Mouse (Mus musculus) midbrain, embryonic 10.5 days (tissue): ENCODE measurements around the gene Lmbr1. TPM values are rescaled to one million over a fixed set of nuclear protein-coding genes. Genes with fewer than 3 reads are reported as not detected.

Experiments
- DNase-seq: peaks from one replicate; pipeline ENCODE4 v3.0.0-alpha.2; 2017; ENCODE audit warnings: low spot score
- H3K27ac ChIP-seq: fragments of 300-500 bp; sonication (generic); replicated peaks from 2 replicates; pipeline ENCODE4 v1.5.1; 2016; ENCODE audit warnings: mild to moderate bottlenecking
- H3K27me3 ChIP-seq: fragments of 300-500 bp; sonication (generic); 2 replicates; pipeline ENCODE4 v1.6.1; 2016; ENCODE audit warnings: low read depth, mild to moderate bottlenecking; ENCODE audit not compliant: poor library complexity, severe bottlenecking
- H3K36me3 ChIP-seq: fragments of 300-500 bp; sonication (generic); 2 replicates; pipeline ENCODE4 v1.6.1; 2016; ENCODE audit warnings: mild to moderate bottlenecking, moderate library complexity
- H3K4me1 ChIP-seq: fragments of 300-500 bp; sonication (generic); 2 replicates; pipeline ENCODE4 v1.6.1; 2016
- H3K4me3 ChIP-seq: fragments of 300-500 bp; sonication (generic); 2 replicates; pipeline ENCODE4 v1.5.1; 2016; ENCODE audit warnings: mild to moderate bottlenecking, moderate library complexity
- H3K9me3 ChIP-seq: fragments of 300-500 bp; sonication (generic); replicated peaks from 2 replicates; pipeline ENCODE4 v1.6.1; 2016; ENCODE audit warnings: mild to moderate bottlenecking
- WGBS: fragments of 180-500 bp; shearing (Covaris S2); methylation state at CpG from one replicate; pipeline ENCODE4 v1.1.7; 2016; 5-methylcytosine and 5-hydroxymethylcytosine counted together
- polyA plus RNA-seq: library from polyadenylated mRNA; unstranded; fragments of >200 nt; fragmentation: Nextera tagmentation; extraction: Ambion mirVana; gene quantifications from 2 replicates; pipeline ENCODE4 v1.2.1, GENCODE M21; 2016

The Lmbr1 gene
- polyA plus RNA-seq, 1 experiment from 2014 or later, result 9.8 TPM

DNA sequence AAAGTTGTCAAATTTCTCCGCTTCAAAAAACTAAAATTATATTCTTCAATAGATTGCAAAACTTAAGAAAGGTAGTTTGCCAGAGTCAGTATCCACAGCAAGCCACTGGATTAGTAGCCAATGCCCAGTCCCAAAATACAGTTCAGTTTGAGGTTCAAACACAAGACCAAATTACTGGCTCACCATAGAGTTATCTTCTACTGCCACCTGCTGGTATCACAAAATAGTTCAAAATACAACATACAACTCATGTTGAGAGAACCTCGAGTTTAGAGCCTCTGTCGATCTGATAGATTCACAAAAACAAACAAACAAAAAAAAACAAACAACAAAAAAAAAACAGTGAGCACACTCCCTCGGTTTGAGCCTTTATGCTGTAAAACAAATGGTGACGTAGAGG is 42.4 kb downstream of the Lmbr1 start:
- 62% methylated on average over 5 of the region's 5 CpGs for WGBS
- no peak overlapping the region for H3K4me3 ChIP-seq
- no peaks in the 10 kb centered on the region for H3K4me1 ChIP-seq
- no peaks in the 10 kb centered on the region for H3K9me3 ChIP-seq
- H3K27ac ChIP-seq, result no peak overlapping the region
- no peaks in the 10 kb centered on the region for H3K36me3 ChIP-seq
- no peaks in the 10 kb centered on the region for H3K27me3 ChIP-seq
- DNase-seq, result no peak

DNA sequence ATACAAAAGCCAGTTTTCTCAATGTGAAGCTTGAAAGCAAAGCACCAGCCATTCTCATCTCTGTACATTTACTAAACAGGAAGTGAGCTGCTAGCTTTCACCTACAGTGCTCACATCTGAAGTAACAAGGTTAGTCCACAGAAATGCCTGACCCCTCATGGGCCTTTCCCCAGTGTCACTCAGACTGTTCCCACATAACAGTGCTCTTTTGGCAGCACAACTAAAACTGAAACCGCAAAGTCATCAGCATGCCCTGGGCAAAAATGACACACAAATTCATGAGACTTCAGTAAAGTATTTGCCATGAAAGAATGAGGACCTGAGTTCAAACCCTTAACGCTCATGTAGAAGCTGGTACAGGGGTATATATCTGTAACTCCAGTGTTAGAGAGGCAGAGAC is 55.7 kb downstream of the Lmbr1 start:
- no peak overlapping the region for H3K27ac ChIP-seq
- no peaks in the 10 kb centered on the region for H3K9me3 ChIP-seq
- no peaks in the 10 kb centered on the region for H3K36me3 ChIP-seq
- H3K4me1 ChIP-seq, result no peaks in the 10 kb centered on the region
- no peaks in the 10 kb centered on the region for H3K27me3 ChIP-seq
- no peak for DNase-seq
- no peak overlapping the region for H3K4me3 ChIP-seq
- 94% methylated on average over 2 of the region's 2 CpGs for WGBS

DNA sequence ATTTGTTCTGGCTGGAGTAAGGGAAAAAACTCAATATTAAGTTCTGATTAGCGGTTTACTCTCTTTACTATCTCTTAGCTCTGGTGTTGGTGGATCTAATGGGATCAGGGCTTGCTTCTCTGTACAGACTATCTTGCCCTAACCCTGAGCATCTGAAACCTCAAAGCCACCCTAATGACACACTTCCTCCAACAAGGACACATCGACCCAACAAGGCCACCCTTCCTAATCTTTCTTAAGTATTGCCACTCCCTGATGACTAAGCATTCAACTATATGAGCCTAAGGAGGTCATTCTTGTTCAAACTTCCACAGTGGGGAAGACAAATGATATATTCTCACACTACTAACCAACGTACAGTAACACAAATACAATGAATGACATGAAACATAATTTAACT is 69.0 kb downstream of the Lmbr1 start:
- H3K4me1 ChIP-seq, result no peaks in the 10 kb centered on the region
- no peak overlapping the region for H3K27ac ChIP-seq
- H3K36me3 ChIP-seq, result peaks cover 6% of the 10 kb centered on the region; the same call in 1 of the 2 replicates
- no peak overlapping the region for H3K4me3 ChIP-seq
- H3K27me3 ChIP-seq, result no peaks in the 10 kb centered on the region
- no peak for DNase-seq
- H3K9me3 ChIP-seq, result no peaks in the 10 kb centered on the region; the same call in 1 of the 2 replicates
- WGBS, result 86% methylated on average over 3 of the region's 3 CpGs

DNA sequence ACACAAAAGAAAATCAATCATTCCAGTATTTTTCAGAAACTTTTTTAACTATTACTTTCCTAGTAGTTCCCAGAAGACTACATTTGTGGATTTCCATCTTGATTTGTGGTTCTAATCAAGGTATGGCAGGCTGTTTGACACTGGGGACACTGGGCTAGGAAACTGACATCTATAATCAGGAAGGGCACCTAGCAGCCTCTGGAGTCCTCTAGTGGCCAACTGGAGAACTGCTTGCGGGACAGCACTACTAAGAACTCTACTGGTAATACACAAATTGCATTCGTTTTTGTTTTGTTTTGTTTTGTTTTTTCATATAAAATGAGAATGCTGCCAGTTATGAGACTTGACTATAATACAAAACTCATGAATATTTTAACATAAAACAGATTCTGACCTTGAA is 85.0 kb downstream of the Lmbr1 start:
- no peaks in the 10 kb centered on the region for H3K4me1 ChIP-seq
- no peak overlapping the region for H3K4me3 ChIP-seq
- no peaks in the 10 kb centered on the region for H3K27me3 ChIP-seq
- WGBS, result 25% methylated on average over 2 of the region's 2 CpGs
- H3K36me3 ChIP-seq, result no peaks in the 10 kb centered on the region; the same call in 1 of the 2 replicates
- peak; percentile 56 for DNase-seq
- no peak overlapping the region for H3K27ac ChIP-seq
- H3K9me3 ChIP-seq, result no peaks in the 10 kb centered on the region

DNA sequence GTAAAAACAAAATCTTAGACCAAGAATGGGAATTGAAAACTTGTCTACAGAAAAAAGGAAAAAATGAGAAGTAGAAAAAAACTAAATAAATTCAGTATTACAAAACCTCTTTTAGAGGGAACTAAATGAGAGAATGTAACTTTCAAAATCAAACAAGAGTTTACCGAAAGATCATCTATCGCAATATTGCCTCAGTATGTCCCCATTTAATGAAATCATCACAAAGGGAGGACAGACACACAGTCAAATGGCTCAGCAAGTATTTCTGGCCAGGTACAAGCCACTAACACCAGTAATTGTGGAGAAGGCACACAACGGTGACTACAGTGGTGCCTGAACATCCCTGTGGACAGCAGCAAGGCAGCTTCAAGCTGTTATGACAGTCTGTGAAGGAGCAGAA is 88.1 kb downstream of the Lmbr1 start:
- WGBS, result 94% methylated on average over 3 of the region's 3 CpGs
- H3K27ac ChIP-seq, result no peak overlapping the region
- no peak overlapping the region for H3K4me3 ChIP-seq
- DNase-seq, result no peak
- no peaks in the 10 kb centered on the region for H3K27me3 ChIP-seq
- no peaks in the 10 kb centered on the region for H3K9me3 ChIP-seq
- no peaks in the 10 kb centered on the region for H3K4me1 ChIP-seq
- no peaks in the 10 kb centered on the region; the same call in 1 of the 2 replicates for H3K36me3 ChIP-seq

DNA sequence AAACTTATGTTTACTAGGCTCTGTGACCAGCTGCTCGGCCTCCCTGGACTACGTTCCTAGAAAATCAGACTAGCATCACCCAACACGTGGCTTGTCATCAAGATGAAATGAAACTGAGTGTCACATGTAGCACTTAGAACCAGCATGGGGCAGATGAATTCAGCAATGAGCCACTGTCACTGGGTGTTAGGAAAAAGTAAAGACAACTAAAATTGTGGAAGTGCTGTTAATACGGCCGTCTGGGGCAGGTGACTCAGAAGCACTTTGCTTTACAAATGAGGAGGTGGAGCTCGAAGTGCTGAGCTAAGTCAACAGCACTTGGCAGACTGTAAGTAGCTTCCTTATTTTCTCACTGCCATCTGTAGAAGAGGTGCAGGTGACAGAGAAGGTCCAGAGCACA is 88.5 kb downstream of the Lmbr1 start:
- Histone ChIP-seq H3K36me3 (no peaks in the 10 kb centered on the region; the same call in 1 of the 2 replicates), H3K27ac (no peak overlapping the region), H3K4me3 (no peak overlapping the region), H3K9me3 (no peaks in the 10 kb centered on the region), H3K27me3 (no peaks in the 10 kb centered on the region), H3K4me1 (no peaks in the 10 kb centered on the region)
- WGBS, result 83% methylated on average over 6 of the region's 6 CpGs
- no peak for DNase-seq

DNA sequence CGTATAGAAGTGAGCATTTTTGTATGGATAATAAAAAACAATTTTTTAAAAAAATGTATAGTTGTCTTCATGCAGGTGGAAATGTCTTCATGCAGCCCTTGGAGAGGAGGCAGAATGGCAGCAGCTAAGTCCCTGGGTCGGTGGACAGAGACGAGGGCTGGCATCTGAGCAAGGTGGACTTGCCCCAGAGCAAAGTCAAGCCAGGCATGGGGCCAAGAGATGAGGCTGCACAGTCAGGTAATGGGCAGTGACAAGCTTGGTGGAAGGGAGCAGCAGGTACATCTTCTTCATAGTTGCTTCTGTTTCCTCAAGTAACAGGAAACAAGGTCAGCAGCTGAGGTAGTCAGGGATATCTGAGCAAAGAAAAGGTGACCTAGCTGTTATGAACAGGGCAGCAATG is 97.1 kb downstream of the Lmbr1 start:
- H3K27ac ChIP-seq, result no peak overlapping the region
- 87% methylated on average over 3 of the region's 3 CpGs for WGBS

DNA sequence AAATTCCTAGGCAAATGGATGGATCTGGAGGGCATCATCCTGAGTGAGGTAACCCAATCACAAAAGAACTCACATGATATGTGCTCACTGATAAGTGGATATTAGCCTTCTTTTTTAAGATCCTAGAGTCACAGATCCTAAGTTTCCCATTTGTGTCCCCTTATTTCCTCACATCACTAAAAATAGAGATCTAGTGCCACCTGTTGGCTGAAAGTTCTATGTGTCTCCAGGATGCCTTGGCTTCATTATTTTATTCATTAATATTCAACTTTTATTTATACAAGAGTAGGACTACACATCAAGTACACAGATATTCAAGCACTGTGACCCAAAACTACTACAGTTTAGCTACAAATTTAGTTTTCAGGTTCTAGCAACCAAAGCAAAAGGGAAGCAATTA is 103.4 kb downstream of the Lmbr1 start:
- DNase-seq, result no peak

More for the DNA sequence above, 97.1 kb downstream of the Lmbr1 start:
- H3K4me3 ChIP-seq, result no peak overlapping the region
- H3K36me3 ChIP-seq, result no peaks in the 10 kb centered on the region
- DNase-seq, result no peak
- H3K9me3 ChIP-seq, result no peaks in the 10 kb centered on the region
- H3K27me3 ChIP-seq, result no peaks in the 10 kb centered on the region
- no peaks in the 10 kb centered on the region for H3K4me1 ChIP-seq

DNA sequence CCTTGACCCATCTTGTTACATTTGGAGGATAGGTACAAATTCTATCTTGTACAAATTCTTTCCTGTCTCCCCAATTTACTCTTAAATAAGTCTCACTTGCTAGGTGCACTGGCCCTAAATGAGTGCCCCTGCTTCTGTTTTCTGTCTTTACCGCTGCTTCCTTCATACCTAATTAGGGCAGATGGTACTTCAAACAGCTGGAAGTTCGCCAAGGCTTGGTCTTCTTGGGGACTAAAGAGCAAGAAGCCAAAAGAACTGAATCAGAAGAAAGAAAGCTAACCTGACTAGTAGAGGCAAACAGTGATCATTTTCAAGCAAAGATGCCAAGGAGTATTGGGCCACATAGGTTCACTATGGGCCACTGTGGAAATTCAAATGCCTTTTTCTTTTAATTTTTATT is 104.8 kb downstream of the Lmbr1 start:
- H3K36me3 ChIP-seq, result no peaks in the 10 kb centered on the region
- no peak overlapping the region for H3K27ac ChIP-seq
- H3K4me1 ChIP-seq, result 0 out of 2 replicates have a peak, but pooled peaks cover 7% of the 10 kb centered on the region
- no peak for DNase-seq
- H3K9me3 ChIP-seq, result no peaks in the 10 kb centered on the region
- H3K27me3 ChIP-seq, result no peaks in the 10 kb centered on the region
- WGBS, result 84% methylated on average over 2 of the region's 2 CpGs
- no peak overlapping the region for H3K4me3 ChIP-seq

More for the DNA sequence above, 103.4 kb downstream of the Lmbr1 start:
- Histone ChIP-seq H3K4me1 (0 out of 2 replicates have a peak, but pooled peaks cover 7% of the 10 kb centered on the region), H3K27me3 (no peaks in the 10 kb centered on the region), H3K4me3 (no peak overlapping the region), H3K36me3 (no peaks in the 10 kb centered on the region), H3K27ac (no peak overlapping the region), H3K9me3 (no peaks in the 10 kb centered on the region)

DNA sequence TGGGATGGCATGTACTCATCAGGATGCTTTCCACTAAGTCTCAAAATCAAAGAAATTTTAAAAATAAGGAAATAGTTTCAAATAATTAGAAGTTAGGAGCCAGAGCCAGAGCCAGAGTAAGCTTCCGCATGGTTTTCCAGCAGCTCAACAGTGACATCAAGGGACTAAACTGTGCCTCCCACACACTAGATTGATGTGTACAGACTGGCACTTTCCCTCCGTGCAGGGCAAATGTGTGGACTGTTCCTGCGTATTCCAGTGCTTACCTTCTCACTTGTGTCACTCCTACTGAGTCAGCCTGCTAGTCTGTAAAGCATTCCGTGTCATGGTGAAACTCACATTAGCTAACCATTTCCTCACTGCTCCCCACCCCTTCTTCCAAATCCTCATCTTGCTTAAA is 107.3 kb downstream of the Lmbr1 start:
- Histone ChIP-seq H3K4me1 (0 out of 2 replicates have a peak, but pooled peaks cover 7% of the 10 kb centered on the region), H3K4me3 (no peak overlapping the region), H3K27me3 (no peaks in the 10 kb centered on the region), H3K36me3 (no peaks in the 10 kb centered on the region), H3K9me3 (no peaks in the 10 kb centered on the region), H3K27ac (no peak overlapping the region)
- no peak for DNase-seq
- WGBS, result 63% methylated on average over 4 of the region's 4 CpGs

DNA sequence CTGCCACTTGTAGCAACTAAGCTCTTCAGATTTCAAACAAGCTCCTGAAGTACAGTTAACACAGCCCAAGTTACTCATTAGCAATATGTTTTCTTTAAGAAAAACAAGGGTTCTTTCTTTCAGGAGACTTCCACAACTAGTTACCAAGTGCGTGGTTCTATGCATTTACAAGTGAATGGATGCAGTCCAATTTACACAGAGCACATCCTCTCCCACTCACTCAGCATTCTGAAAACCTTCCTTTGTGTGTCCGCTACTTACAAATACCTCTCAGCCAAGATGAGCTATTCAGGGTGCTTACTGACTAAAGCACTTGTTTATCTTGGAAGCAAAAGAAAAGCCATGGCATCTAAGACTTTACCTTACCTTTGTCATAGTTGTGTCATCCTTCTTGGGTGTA is 124.3 kb downstream of the Lmbr1 start:
- H3K9me3 ChIP-seq, result no peaks in the 10 kb centered on the region
- no peaks in the 10 kb centered on the region for H3K27me3 ChIP-seq
- H3K4me1 ChIP-seq, result peaks cover 53% of the 10 kb centered on the region
- no peaks in the 10 kb centered on the region for H3K36me3 ChIP-seq
- H3K4me3 ChIP-seq, result no peak overlapping the region
- 31% methylated on average over 2 of the region's 2 CpGs for WGBS
- peak overlapping the region; percentile 46 for H3K27ac ChIP-seq
- DNase-seq, result no peak

DNA sequence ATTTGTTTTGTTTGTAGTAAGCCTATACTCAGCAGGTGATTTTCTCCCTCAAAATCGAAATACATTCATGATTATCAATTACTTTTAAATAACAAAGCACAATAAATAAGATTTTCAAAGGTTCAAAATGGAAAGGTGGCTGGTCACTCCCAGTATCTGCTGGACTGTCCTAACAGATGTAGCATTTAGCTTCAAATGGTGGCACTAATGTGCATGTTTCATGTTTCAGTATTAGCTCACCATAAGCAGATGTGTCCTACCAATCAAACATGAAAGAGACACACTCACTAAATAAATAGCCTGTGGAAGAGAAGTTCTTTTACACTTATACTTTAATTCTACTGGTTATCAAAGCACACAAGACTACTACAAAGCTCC is 126.7 kb downstream of the Lmbr1 start:
- Histone ChIP-seq H3K4me1 (peaks cover 53% of the 10 kb centered on the region), H3K4me3 (no peak overlapping the region), H3K9me3 (no peaks in the 10 kb centered on the region), H3K27ac (peak overlapping the region; percentile 72), H3K27me3 (no peaks in the 10 kb centered on the region), H3K36me3 (no peaks in the 10 kb centered on the region)
- no peak for DNase-seq
- WGBS, result 56% methylated on average over 1 of the region's 1 CpGs

DNA sequence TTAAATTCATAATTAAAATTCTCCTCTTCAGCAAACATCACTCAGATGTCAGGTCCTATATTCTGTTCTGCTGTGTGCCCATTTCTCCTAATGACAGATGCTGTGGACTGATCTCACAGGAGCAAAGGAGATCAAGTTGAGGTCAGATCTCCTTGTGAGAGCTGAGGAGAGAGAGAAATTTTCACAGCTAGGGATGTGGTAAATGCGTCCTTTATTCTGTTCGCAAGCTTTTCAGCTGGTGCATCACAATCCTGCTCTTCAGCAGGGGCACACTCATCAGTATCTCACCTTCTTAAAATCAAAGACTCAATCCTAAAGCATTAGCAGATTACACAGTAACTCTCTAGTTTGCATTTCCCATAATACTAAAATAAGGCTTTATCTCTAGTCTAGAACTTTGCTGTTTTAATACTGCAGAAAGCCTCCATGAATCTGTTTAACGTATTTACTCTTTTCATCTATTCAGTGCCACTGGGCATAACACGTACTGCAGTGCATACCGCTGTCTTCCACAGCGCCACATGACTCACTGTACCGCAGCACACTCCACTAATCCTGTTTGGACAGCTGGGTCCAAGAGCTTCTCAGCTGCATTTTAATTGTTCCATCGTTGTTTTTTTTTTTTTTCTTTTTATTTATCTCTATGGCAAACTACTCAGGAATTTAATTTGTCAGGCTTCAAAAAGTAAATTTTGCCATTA is 127.2 kb downstream of the Lmbr1 start:
- no peak overlapping the region for H3K4me3 ChIP-seq
- H3K36me3 ChIP-seq, result no peaks in the 10 kb centered on the region
- 26% methylated on average over 8 of the region's 8 CpGs for whole genome bisulfite sequencing
- H3K27me3 ChIP-seq, result no peaks in the 10 kb centered on the region
- H3K4me1 ChIP-seq, result peaks cover 53% of the 10 kb centered on the region
- H3K27ac ChIP-seq, result peak overlapping the region; percentile 43
- H3K9me3 ChIP-seq, result no peaks in the 10 kb centered on the region
- DNase-seq, result peak; percentile 28
